ENCODE assay signal across 19 mouse cellular contexts in the genomic region with DNA sequence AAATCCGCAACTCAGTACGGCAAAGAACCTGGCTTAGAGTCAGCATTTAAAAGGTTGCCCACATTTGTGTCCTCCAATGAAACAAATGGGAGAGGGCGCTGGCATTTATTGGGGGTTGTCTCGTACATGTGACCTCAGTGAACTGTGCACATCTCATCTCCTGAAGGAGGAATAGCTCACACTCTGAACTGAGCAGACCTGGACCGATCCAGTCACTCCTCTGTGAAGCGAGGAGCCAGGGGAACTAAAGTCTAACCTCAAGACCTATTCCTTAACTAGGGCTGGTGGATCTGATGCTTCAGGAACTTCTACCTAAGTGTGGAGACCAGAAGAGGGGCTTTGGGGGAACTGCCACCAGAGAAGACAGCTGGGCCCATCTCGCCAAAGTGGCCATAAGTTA.
"Had no signal": no experiment of that assay in that cellular context is flagged by ENCODE, and none has a peak within 500 bp of the region (broad histone marks: within the 10 kb centered on the region; RNA-seq: fewer than 3 reads in every experiment).

No protein-coding gene starts in this region.

- H3K9me3 ChIP-seq: limb, embryonic 12.5 days; limb, embryonic 15.5 days; midbrain, embryonic 12.5 days; stomach, embryonic 15.5 days had no signal

- H3K27me3 ChIP-seq: limb, embryonic 15.5 days; megakaryocyte, embryonic 14.5 days; stomach, embryonic 15.5 days had no signal

- ATAC-seq: intestine, postnatal 0 days; liver, postnatal 0 days; lung, postnatal 0 days had no signal

- H3K4me1 ChIP-seq: megakaryocyte, embryonic 14.5 days; stomach, embryonic 15.5 days had no signal

- H3K4me2 ChIP-seq: limb, embryonic 12.5 days; limb, embryonic 15.5 days; liver, embryonic 11.5 days; lung, embryonic 14.5 days; stomach, embryonic 15.5 days had no signal

- H3K27ac ChIP-seq: limb, embryonic 12.5 days; limb, embryonic 15.5 days; liver, embryonic 14.5 days; macrophage; stomach, embryonic 15.5 days had no signal

- DNase-seq: kidney, adult 8-10 months; kidney, postnatal 14 days; kidney, postnatal 4 days; left cerebral cortex, postnatal 4 days; liver, postnatal 0 days; lung, embryonic 14.5 days; right cerebral cortex, postnatal 25 days; spleen, adult 18-20 months; thymus, postnatal 25 days had no signal

- H3K36me3 ChIP-seq: limb, embryonic 12.5 days; limb, embryonic 15.5 days; midbrain, embryonic 12.5 days; stomach, embryonic 15.5 days had no signal

- H3K4me3 ChIP-seq: limb, embryonic 12.5 days; limb, embryonic 15.5 days; megakaryocyte, embryonic 14.5 days; midbrain, embryonic 12.5 days; stomach, embryonic 15.5 days had no signal

- H3K9ac ChIP-seq: limb, embryonic 12.5 days; limb, embryonic 15.5 days; liver, embryonic 14.5 days; liver, postnatal 0 days; lung, embryonic 14.5 days; midbrain, embryonic 12.5 days; stomach, embryonic 15.5 days had no signal
